Mouse (Mus musculus): ENCODE data around the gene Kansl2. TPM values are rescaled to one million over a fixed set of nuclear protein-coding genes. Genes with fewer than 3 reads are reported as not detected.

Kansl2 gene
- total and polyA plus RNA-seq, 3 experiments: 59.6 to 125 (median 103) TPM

GRCm38 (mm10) chr15:98543341-98543740 lies 9.3 kb upstream of the Kansl2 start:
- Histone ChIP-seq H3K27ac (ENCODE audit: insufficient read depth, low read depth) (no peak overlapping the region), H3K4me2 (ENCODE audit: insufficient read depth, low read depth, poor library complexity, severe bottlenecking) (no peak overlapping the region), H3K79me2 (replicated peaks; ENCODE audit: control insufficient read depth, extremely low read depth, insufficient read depth, poor library complexity, severe bottlenecking) (peaks cover 5% of the 10 kb centered on the region), H3K9me3 (replicated peaks; ENCODE audit: low read length) (no peaks in the 10 kb centered on the region), H3K36me3 (replicated peaks in 1 of 2; ENCODE audit: control insufficient read depth in 1 of 2, insufficient read depth in 1 of 2, low read length in 1 of 2) (peaks cover 63 to 94% of the 10 kb centered on the region in 2 experiments), H3K4me3 (replicated peaks in 1 of 3; ENCODE audit: low read depth in 2 of 3, low read length in 2 of 3, poor library complexity in 1 of 3) (no peak overlapping the region), H3K9ac (ENCODE audit: insufficient read depth, low read depth) (no peak overlapping the region), H3K4me1 (ENCODE audit: control insufficient read depth in 1 of 2, insufficient read depth in 2 of 2) (no peaks in the 10 kb centered on the region), H3K27me3 (replicated peaks) (no peaks in the 10 kb centered on the region)
- DNase-seq (ENCODE audit: extremely low read depth): no peak
- in situ Hi-C loops (cut with MboI; ENCODE audit: low pct_ligation_motif_present, low pct_unique_long_range_greater_than_20kb, low sequenced_read_pairs) (no loop called here), dilution Hi-C loops (cut with MboI; ENCODE audit: extremely low pct_ligation_motif_present, extremely low pct_unique_long_range_greater_than_20kb, low sequenced_read_pairs) (no loop called here)
- TF ChIP-seq RCOR1 (conservative IDR thresholded peaks at IDR 0.05; ENCODE audit: low read depth, low read length) (no peak), CHD1 (IDR thresholded peaks at IDR 0.05; ENCODE audit: low read depth, low read length) (no peak), NRF1 (IDR thresholded peaks at IDR 0.05; ENCODE audit: low read depth, low read length) (no peak), PAX5 (IDR thresholded peaks at IDR 0.05; ENCODE audit: low read length) (no peak), KAT2A (IDR thresholded peaks at IDR 0.05; ENCODE audit: insufficient replicate concordance, low read length) (no peak), TCF12 (IDR thresholded peaks at IDR 0.05; ENCODE audit: low read depth, low read length) (no peak), MAX (IDR thresholded peaks at IDR 0.05; ENCODE audit: low read length) (no peak)

- DNase-seq (ENCODE audit: extremely low read depth): no peak
- no peak overlapping the region for H3K9ac ChIP-seq (ENCODE audit: insufficient read depth, low read depth)
- dilution Hi-C loops (cut with MboI; ENCODE audit: extremely low pct_ligation_motif_present, extremely low pct_unique_long_range_greater_than_20kb, low sequenced_read_pairs) (no loop called here), in situ Hi-C loops (cut with MboI; ENCODE audit: low pct_ligation_motif_present, low pct_unique_long_range_greater_than_20kb, low sequenced_read_pairs) (no loop called here)
- peaks cover 50 to 79% of the 10 kb centered on the region in 2 experiments for H3K36me3 ChIP-seq (replicated peaks in 1 of 2; ENCODE audit: control insufficient read depth in 1 of 2, insufficient read depth in 1 of 2, low read length in 1 of 2)
- no peak overlapping the region for H3K27ac ChIP-seq (ENCODE audit: insufficient read depth, low read depth)
- no peak for TF ChIP-seq GABPA (IDR thresholded peaks at IDR 0.05; ENCODE audit: insufficient replicate concordance, low read depth, low read length)
- TF ChIP-seq HCFC1 (IDR thresholded peaks at IDR 0.05; ENCODE audit: low read depth, low read length): no peak
- TF ChIP-seq RCOR1 (conservative IDR thresholded peaks at IDR 0.05; ENCODE audit: low read depth, low read length): no peak
- TF ChIP-seq TCF12 (IDR thresholded peaks at IDR 0.05; ENCODE audit: low read depth, low read length): no peak
- TF ChIP-seq UBTF (IDR thresholded peaks at IDR 0.05; ENCODE audit: low read depth, low read length): no peak
- no peak for TF ChIP-seq MAZ (IDR thresholded peaks at IDR 0.05; ENCODE audit: low read depth, low read length)
- no peak for TF ChIP-seq IRF4 (IDR thresholded peaks at IDR 0.05; ENCODE audit: low read depth, low read length)
- H3K9me3 ChIP-seq (replicated peaks; ENCODE audit: low read length): no peaks in the 10 kb centered on the region
- H3K4me1 ChIP-seq (ENCODE audit: control insufficient read depth in 1 of 2, insufficient read depth in 2 of 2): no peaks in the 10 kb centered on the region
- H3K4me2 ChIP-seq (ENCODE audit: insufficient read depth, low read depth, poor library complexity, severe bottlenecking): no peak overlapping the region
- H3K79me2 ChIP-seq (replicated peaks; ENCODE audit: control insufficient read depth, extremely low read depth, insufficient read depth, poor library complexity, severe bottlenecking): peaks cover 3% of the 10 kb centered on the region
- no peaks in the 10 kb centered on the region for H3K27me3 ChIP-seq (replicated peaks)
- no peak overlapping the region for H3K4me3 ChIP-seq (replicated peaks in 1 of 3; ENCODE audit: low read depth in 2 of 3, low read length in 2 of 3, poor library complexity in 1 of 3)
Observed at GRCm38 (mm10) chr15:98541064-98541463, 7.0 kb upstream of the Kansl2 start.

GRCm38 (mm10) chr15:98537923-98538322 lies 3.9 kb upstream of the Kansl2 start:
- dilution Hi-C loops (cut with MboI; ENCODE audit: extremely low pct_ligation_motif_present, extremely low pct_unique_long_range_greater_than_20kb, low sequenced_read_pairs) (no loop called here), in situ Hi-C loops (cut with MboI; ENCODE audit: low pct_ligation_motif_present, low pct_unique_long_range_greater_than_20kb, low sequenced_read_pairs) (no loop called here)
- Histone ChIP-seq H3K9me3 (replicated peaks; ENCODE audit: low read length) (no peaks in the 10 kb centered on the region), H3K9ac (ENCODE audit: insufficient read depth, low read depth) (no peak overlapping the region), H3K27ac (ENCODE audit: insufficient read depth, low read depth) (no peak overlapping the region), H3K4me2 (ENCODE audit: insufficient read depth, low read depth, poor library complexity, severe bottlenecking) (no peak overlapping the region), H3K27me3 (replicated peaks) (no peaks in the 10 kb centered on the region), H3K79me2 (replicated peaks; ENCODE audit: control insufficient read depth, extremely low read depth, insufficient read depth, poor library complexity, severe bottlenecking) (peaks cover 7% of the 10 kb centered on the region), H3K36me3 (replicated peaks in 1 of 2; ENCODE audit: control insufficient read depth in 1 of 2, insufficient read depth in 1 of 2, low read length in 1 of 2) (peaks cover 21 to 47% of the 10 kb centered on the region in 2 experiments), H3K4me3 (replicated peaks in 1 of 3; ENCODE audit: low read depth in 2 of 3, low read length in 2 of 3, poor library complexity in 1 of 3) (no peak overlapping the region), H3K4me1 (ENCODE audit: control insufficient read depth in 1 of 2, insufficient read depth in 2 of 2) (no peaks in the 10 kb centered on the region)
- DNase-seq (ENCODE audit: extremely low read depth): no peak
- TF ChIP-seq POLR2AphosphoS2 (IDR thresholded peaks at IDR 0.05; ENCODE audit: low read depth, low read length) (0 out of 2 replicates have a peak, but pooled peaks have one; percentile 28), MEF2A (IDR thresholded peaks at IDR 0.05; ENCODE audit: borderline replicate concordance, low read depth, low read length) (no peak)
